Mouse (Mus musculus): ENCODE data around the gene Lhb. TPM values are rescaled to one million over a fixed set of nuclear protein-coding genes. Genes with fewer than 3 reads are reported as not detected.

Lhb gene
- total and polyA plus RNA-seq, 2 experiments = not detected

DNA sequence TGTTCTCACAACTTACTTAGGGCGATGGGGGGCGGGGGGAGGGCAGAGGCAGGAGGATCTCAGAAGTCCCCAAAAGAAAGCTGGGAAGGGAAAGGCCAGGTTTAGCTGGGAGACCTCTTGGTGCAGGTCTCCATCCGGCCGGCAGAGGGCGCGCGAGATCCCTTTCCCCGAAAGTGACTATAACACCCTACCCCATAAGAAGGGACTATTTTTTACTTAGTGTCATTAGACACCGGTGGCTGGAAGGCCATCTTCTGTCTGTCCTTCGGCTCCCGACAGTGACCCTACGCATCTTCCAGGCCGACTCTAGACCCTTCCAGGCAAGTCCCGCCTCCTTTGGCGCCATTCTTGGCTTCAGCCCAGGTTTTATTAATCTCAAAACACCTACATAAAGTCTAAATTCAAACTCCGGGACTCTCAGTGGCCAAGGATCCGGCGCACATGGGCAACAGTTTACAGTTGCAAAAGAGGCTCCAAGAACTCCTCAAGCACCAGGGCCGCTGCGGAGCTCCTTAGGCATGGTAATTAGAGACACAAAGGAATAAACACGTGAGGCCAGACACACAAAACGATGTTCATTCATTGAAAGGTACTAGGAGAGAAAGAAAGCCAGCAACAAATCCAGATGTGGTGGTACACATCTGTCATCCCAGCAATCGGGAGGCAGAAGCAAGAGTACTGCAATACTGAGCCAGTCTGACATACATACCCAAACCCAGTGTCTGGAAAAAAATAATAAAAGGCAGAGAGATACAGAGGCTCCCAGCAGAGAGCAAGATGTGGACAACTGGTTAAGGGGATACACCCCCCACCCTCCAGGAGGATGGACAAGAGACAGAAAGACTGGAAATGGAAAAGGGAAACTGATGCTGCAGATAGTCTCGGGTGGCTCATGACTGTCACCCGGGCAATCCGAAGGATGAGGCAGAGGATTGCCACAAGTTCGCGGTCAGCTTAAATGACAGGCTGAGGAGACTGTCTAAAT, 15.2 kb upstream of the Lhb start, which contains the start of gene Kcna7:
TSS of gene Kcna7 (plus strand) at position 563 of the 985 bp plus-strand sequence.
- DNase-seq (ENCODE audit: extremely low read depth, low read depth, low spot score) = peak; percentile 28
- Histone ChIP-seq H3K79me2 (ENCODE audit: control insufficient read depth, insufficient read depth, low read length) (no peaks in the 10 kb centered on the region), H3K36me3 (ENCODE audit: control insufficient read depth, insufficient read depth, low read length) (no peaks in the 10 kb centered on the region), H3K27me3 (ENCODE audit: control insufficient read depth, insufficient read depth, low read length) (peaks cover 10% of the 10 kb centered on the region), H3K9ac (ENCODE audit: low read depth, low read length) (no peak within 1 kb of the TSS), H3K4me1 (ENCODE audit: control insufficient read depth, insufficient read depth, low read length) (peaks cover 2% of the 10 kb centered on the region; the same call in 1 of the 2 replicates), H3K27ac (replicated peaks; ENCODE audit: insufficient read depth, low read depth, low read length) (no peak within 1 kb of the TSS), H3K4me3 (ENCODE audit: insufficient read depth, low read depth, low read length) (peak within 1 kb of the TSS; percentile 49)
- TF ChIP-seq POLR2A (IDR thresholded peaks at IDR 0.05; ENCODE audit: extremely low read depth, insufficient read depth, low read length) (no peak), CTCF (IDR thresholded peaks at IDR 0.05; ENCODE audit: low read depth, low read length) (peak; percentile 88)
- WGBS = 14% methylated on average over 28 of the region's 28 CpGs

DNA sequence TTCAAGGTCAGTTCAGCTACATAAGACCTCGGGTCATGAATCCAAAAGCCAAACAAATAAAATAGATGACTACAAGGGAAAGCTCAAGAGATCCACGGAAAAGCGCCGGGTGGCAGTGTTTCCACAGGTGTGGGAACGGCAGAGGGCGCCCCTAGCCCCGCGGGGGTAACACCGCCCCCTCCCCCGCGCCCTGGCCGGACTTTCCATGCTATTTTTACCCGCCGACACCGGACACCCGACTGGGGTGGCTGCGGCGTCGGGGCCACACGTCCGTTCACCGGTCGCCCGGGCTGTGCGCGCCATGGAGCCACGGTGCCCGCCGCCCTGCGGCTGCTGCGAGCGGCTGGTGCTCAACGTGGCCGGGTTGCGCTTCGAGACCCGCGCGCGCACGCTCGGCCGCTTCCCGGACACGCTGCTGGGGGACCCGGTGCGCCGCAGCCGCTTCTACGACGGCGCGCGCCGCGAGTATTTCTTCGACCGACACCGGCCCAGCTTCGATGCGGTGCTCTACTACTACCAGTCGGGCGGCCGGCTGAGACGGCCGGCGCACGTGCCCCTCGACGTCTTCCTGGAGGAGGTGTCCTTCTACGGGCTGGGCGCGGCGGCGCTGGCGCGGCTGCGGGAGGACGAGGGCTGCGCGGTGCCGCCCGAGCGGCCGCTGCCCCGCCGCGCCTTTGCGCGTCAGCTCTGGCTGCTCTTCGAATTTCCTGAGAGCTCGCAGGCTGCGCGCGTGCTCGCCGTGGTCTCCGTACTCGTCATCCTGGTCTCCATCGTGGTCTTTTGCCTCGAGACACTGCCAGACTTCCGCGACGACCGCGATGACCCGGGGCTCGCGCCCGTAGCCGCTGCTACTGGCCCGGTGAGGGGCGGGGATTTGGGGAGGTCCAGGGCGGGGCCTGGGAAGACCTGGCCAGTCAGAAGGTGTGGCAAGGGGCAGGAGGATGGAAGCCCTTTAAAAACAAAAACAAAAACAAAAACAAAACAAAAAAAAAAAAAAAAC, 14.2 kb upstream of the Lhb start:
- WGBS = 2% methylated on average over 114 of the region's 114 CpGs
- H3K4me1 ChIP-seq (ENCODE audit: control insufficient read depth, insufficient read depth, low read length) = peaks cover 2% of the 10 kb centered on the region; the same call in 1 of the 2 replicates
- TF ChIP-seq CTCF (IDR thresholded peaks at IDR 0.05; ENCODE audit: low read depth, low read length) = peak; percentile 17; the same call in 1 of the 2 replicates
- TF ChIP-seq POLR2A (IDR thresholded peaks at IDR 0.05; ENCODE audit: extremely low read depth, insufficient read depth, low read length) = no peak
- H3K4me3 ChIP-seq (ENCODE audit: insufficient read depth, low read depth, low read length) = peak overlapping the region; percentile 49; the same call in 1 of the 2 replicates
- DNase-seq (ENCODE audit: extremely low read depth, low read depth, low spot score) = no peak
- H3K36me3 ChIP-seq (ENCODE audit: control insufficient read depth, insufficient read depth, low read length) = no peaks in the 10 kb centered on the region
- H3K79me2 ChIP-seq (ENCODE audit: control insufficient read depth, insufficient read depth, low read length) = no peaks in the 10 kb centered on the region
- H3K27me3 ChIP-seq (ENCODE audit: control insufficient read depth, insufficient read depth, low read length) = peaks cover 12% of the 10 kb centered on the region
- no peak overlapping the region for H3K9ac ChIP-seq (ENCODE audit: low read depth, low read length)
- no peak overlapping the region for H3K27ac ChIP-seq (replicated peaks; ENCODE audit: insufficient read depth, low read depth, low read length)

DNA sequence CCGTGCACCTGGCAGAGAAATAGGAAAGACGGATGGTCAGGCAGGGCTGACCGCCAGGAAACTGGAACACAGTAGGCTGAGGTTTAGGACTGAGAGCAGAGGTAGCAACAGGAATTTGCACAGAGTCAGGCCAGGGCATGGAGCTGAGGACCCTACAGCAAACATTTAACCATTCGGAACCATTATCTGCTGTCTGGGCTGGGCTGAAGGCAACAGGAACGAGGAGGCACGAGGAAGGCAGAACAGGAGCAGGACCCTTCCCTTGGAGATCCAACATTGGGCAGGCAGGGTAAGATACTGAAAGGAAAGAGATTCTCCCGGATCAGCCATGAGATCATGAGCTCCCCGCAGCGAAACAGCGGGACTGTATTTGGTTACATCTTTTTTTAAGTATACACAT, 12.8 kb upstream of the Lhb start:
- peaks cover 2% of the 10 kb centered on the region; the same call in 1 of the 2 replicates for H3K4me1 ChIP-seq (ENCODE audit: control insufficient read depth, insufficient read depth, low read length)
- H3K79me2 ChIP-seq (ENCODE audit: control insufficient read depth, insufficient read depth, low read length) = no peaks in the 10 kb centered on the region
- H3K36me3 ChIP-seq (ENCODE audit: control insufficient read depth, insufficient read depth, low read length) = no peaks in the 10 kb centered on the region
- no peak overlapping the region for H3K27ac ChIP-seq (replicated peaks; ENCODE audit: insufficient read depth, low read depth, low read length)
- H3K4me3 ChIP-seq (ENCODE audit: insufficient read depth, low read depth, low read length) = no peak overlapping the region
- 80% methylated on average over 10 of the region's 10 CpGs for WGBS
- no peak for DNase-seq (ENCODE audit: extremely low read depth, low read depth, low spot score)
- H3K27me3 ChIP-seq (ENCODE audit: control insufficient read depth, insufficient read depth, low read length) = peaks cover 12% of the 10 kb centered on the region
- H3K9ac ChIP-seq (ENCODE audit: low read depth, low read length) = no peak overlapping the region
- no peak for TF ChIP-seq CTCF (IDR thresholded peaks at IDR 0.05; ENCODE audit: low read depth, low read length)

DNA sequence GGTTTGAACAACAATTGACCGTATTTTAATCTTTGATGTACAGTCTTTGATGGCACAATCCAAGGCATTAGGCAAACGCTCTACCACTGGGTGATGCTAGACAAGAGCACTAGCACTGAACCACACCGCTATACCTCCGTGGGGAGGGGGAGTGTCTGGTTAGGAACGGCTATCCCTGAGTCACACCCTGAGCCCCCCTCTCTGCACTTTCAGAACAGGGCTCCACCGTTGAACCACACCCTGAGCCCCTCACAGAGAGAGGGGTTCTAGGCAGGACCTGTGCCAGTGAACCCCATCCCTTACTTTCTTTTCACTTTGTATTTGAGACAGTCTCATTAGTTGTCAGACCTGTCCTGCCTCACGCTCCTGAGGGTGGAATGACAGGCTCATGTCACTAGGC, 12.3 kb upstream of the Lhb start:
- 73% methylated on average over 7 of the region's 7 CpGs for WGBS
- Histone ChIP-seq H3K4me1 (ENCODE audit: control insufficient read depth, insufficient read depth, low read length) (peaks cover 2% of the 10 kb centered on the region; the same call in 1 of the 2 replicates), H3K36me3 (ENCODE audit: control insufficient read depth, insufficient read depth, low read length) (no peaks in the 10 kb centered on the region), H3K4me3 (ENCODE audit: insufficient read depth, low read depth, low read length) (no peak overlapping the region), H3K9ac (ENCODE audit: low read depth, low read length) (no peak overlapping the region), H3K79me2 (ENCODE audit: control insufficient read depth, insufficient read depth, low read length) (no peaks in the 10 kb centered on the region), H3K27ac (replicated peaks; ENCODE audit: insufficient read depth, low read depth, low read length) (no peak overlapping the region), H3K27me3 (ENCODE audit: control insufficient read depth, insufficient read depth, low read length) (peaks cover 12% of the 10 kb centered on the region)
- no peak for TF ChIP-seq CTCF (IDR thresholded peaks at IDR 0.05; ENCODE audit: low read depth, low read length)
- DNase-seq (ENCODE audit: extremely low read depth, low read depth, low spot score) = no peak

DNA sequence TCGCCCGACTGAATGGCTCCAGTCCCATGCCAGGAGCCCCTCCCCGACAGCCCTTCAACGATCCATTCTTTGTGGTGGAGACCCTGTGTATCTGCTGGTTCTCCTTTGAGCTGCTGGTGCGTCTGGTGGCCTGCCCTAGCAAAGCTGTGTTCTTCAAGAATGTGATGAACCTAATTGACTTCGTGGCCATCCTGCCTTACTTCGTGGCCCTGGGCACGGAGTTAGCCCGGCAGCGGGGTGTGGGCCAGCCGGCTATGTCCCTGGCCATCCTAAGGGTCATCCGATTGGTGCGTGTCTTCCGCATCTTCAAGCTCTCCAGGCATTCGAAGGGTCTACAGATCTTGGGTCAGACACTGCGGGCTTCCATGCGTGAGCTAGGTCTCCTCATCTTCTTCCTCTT, 11.7 kb upstream of the Lhb start:
- Histone ChIP-seq H3K4me3 (ENCODE audit: insufficient read depth, low read depth, low read length) (no peak overlapping the region), H3K36me3 (ENCODE audit: control insufficient read depth, insufficient read depth, low read length) (no peaks in the 10 kb centered on the region), H3K27ac (replicated peaks; ENCODE audit: insufficient read depth, low read depth, low read length) (no peak overlapping the region), H3K9ac (ENCODE audit: low read depth, low read length) (no peak overlapping the region), H3K27me3 (ENCODE audit: control insufficient read depth, insufficient read depth, low read length) (peaks cover 12% of the 10 kb centered on the region), H3K79me2 (ENCODE audit: control insufficient read depth, insufficient read depth, low read length) (no peaks in the 10 kb centered on the region), H3K4me1 (ENCODE audit: control insufficient read depth, insufficient read depth, low read length) (peaks cover 2% of the 10 kb centered on the region; the same call in 1 of the 2 replicates)
- WGBS = 90% methylated on average over 17 of the region's 17 CpGs
- DNase-seq (ENCODE audit: extremely low read depth, low read depth, low spot score) = no peak
- no peak for TF ChIP-seq CTCF (IDR thresholded peaks at IDR 0.05; ENCODE audit: low read depth, low read length)

Measured in liver, adult 2 months (tissue).